Mouse (Mus musculus): Measurements from ENCODE around the gene Ism2. TPM values are rescaled to one million over a fixed set of nuclear protein-coding genes. Genes with fewer than 3 reads are reported as not detected.
"Not testable (repeated sequence)": the region's sequence is repeated elsewhere in the genome, so short reads cannot be mapped to it uniquely, and the experiment has no call there.

The Ism2 gene
- polyA plus RNA-seq, 1 experiment from 2014 or later: 0.44 TPM

DNA sequence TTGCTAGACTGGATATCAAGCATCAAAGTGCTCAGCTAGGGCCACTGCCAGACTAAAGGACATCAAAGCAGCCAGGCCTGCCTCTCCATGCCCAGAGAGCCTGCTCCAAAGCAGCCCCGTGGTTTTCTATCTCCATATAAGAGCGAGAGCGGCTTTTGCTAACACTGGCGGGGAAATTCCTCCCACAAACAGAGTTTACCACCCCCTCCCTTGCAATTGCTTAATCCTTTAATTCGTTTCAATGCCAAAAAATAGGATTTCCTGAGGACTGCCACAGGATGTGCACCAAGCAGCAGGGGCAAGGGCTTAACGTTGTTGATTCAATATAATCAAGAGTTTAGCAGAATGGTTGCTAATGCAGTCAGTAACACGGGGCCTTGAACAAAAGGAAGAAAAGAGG, 28.1 kb upstream of the Ism2 start:
- H3K36me3 ChIP-seq: no peaks in the 10 kb centered on the region
- no peak overlapping the region for H3K4me3 ChIP-seq
- H3K4me2 ChIP-seq: no peak overlapping the region
- H3K9ac ChIP-seq: no peak overlapping the region
- 40% methylated on average over 7 of the region's 7 CpGs for WGBS
- no peak overlapping the region for H3K27ac ChIP-seq
- H3K9me3 ChIP-seq (replicated peaks): no peaks in the 10 kb centered on the region
- ATAC-seq (replicated peaks; ENCODE audit: insufficient number of reproducible peaks, insufficient read depth, low FRiP score, low read depth): no peak
- H3K4me1 ChIP-seq (replicated peaks): 0 out of 2 replicates have a peak, but pooled peaks cover 3% of the 10 kb centered on the region
- H3K27me3 ChIP-seq: no peaks in the 10 kb centered on the region

GRCm38 (mm10) chr12:87325452-87325851, 25.9 kb upstream of the Ism2 start:
- Histone ChIP-seq H3K27ac (no peak overlapping the region), H3K27me3 (no peaks in the 10 kb centered on the region), H3K9me3 (replicated peaks) (no peaks in the 10 kb centered on the region), H3K9ac (no peak overlapping the region), H3K4me2 (no peak overlapping the region), H3K36me3 (peaks cover 4% of the 10 kb centered on the region; the same call in 1 of the 2 replicates), H3K4me1 (replicated peaks) (0 out of 2 replicates have a peak, but pooled peaks cover 3% of the 10 kb centered on the region), H3K4me3 (no peak overlapping the region)
- WGBS: 91% methylated on average over 3 of the region's 3 CpGs
- ATAC-seq (replicated peaks; ENCODE audit: insufficient number of reproducible peaks, insufficient read depth, low FRiP score, low read depth): no peak

DNA sequence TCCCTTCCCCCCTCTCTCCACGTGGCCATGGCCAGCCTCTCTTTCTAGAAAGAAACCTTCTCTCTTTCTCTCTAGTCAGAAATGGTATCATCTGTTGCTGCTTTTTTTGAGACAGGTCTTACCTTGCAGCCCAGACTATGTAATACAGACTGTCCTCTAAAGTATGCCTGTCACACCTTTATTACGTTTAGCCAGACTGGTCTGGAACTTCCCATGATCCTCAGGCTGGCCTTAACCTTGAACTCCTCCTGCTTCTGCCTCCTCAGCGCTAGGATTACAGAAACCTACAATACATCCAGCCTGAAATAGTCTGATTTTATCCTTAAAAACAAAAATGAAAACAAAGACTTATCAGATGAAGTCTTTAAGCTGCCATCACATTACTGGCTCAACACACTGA, 19.7 kb upstream of the Ism2 start:
- H3K4me3 ChIP-seq: no peak overlapping the region
- no peak overlapping the region for H3K4me2 ChIP-seq
- no peaks in the 10 kb centered on the region for H3K27me3 ChIP-seq
- no peaks in the 10 kb centered on the region for H3K4me1 ChIP-seq (replicated peaks)
- H3K27ac ChIP-seq: no peak overlapping the region
- no peak for ATAC-seq (replicated peaks; ENCODE audit: insufficient number of reproducible peaks, insufficient read depth, low FRiP score, low read depth)
- peaks cover 4% of the 10 kb centered on the region; the same call in 1 of the 2 replicates for H3K36me3 ChIP-seq
- H3K9me3 ChIP-seq (replicated peaks): no peaks in the 10 kb centered on the region
- H3K9ac ChIP-seq: no peak overlapping the region
- WGBS: 89% methylated on average over 3 of the region's 3 CpGs

DNA sequence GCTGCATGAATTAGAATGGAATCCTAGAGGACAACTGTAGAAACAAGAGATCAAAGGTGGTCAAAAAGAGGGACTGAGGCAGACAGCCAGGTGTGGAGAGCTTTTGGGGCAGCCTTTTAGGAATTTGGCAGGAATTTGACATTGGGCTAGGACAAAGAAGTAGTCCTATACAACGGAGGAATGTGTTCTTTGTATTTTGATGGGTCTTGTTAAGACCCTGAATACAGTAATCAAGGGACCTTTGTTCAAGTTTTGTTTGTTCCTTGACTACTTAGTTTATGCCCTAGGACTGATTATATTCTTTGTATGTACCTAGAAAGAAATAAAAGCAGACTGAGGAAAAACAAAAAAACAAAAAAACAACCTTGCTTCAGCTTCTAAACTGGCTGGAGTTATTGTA, 18.4 kb upstream of the Ism2 start:
- Histone ChIP-seq H3K9ac (no peak overlapping the region), H3K9me3 (replicated peaks) (no peaks in the 10 kb centered on the region), H3K27ac (no peak overlapping the region), H3K36me3 (peaks cover 6% of the 10 kb centered on the region; the same call in 1 of the 2 replicates), H3K4me1 (replicated peaks) (no peaks in the 10 kb centered on the region), H3K4me3 (no peak overlapping the region), H3K4me2 (no peak overlapping the region), H3K27me3 (no peaks in the 10 kb centered on the region)
- ATAC-seq (replicated peaks; ENCODE audit: insufficient number of reproducible peaks, insufficient read depth, low FRiP score, low read depth): no peak
- WGBS: 81% methylated on average over 1 of the region's 1 CpGs

GRCm38 (mm10) chr12:87313098-87313497, 13.6 kb upstream of the Ism2 start:
- H3K36me3 ChIP-seq: peaks cover 22% of the 10 kb centered on the region
- H3K4me2 ChIP-seq: no peak overlapping the region
- no peaks in the 10 kb centered on the region for H3K9me3 ChIP-seq (replicated peaks)
- no peak overlapping the region for H3K9ac ChIP-seq
- 84% methylated on average over 2 of the region's 2 CpGs for WGBS
- no peak overlapping the region for H3K27ac ChIP-seq
- ATAC-seq (replicated peaks; ENCODE audit: insufficient number of reproducible peaks, insufficient read depth, low FRiP score, low read depth): no peak
- H3K4me1 ChIP-seq (replicated peaks): no peaks in the 10 kb centered on the region
- H3K27me3 ChIP-seq: no peaks in the 10 kb centered on the region
- H3K4me3 ChIP-seq: no peak overlapping the region

DNA sequence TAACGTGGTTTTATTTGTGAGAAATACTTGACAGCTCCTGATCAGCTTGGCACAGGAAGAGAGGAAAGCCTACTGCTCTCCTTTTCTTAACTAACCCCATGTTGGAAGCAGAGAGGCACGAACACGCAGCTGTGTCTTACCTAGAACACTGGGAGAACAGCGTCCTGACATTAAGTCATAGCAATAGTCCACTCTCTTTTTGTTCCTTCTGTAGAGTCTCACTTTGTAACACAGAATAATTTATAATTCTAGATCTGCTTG, 7.0 kb upstream of the Ism2 start:
- H3K27ac ChIP-seq; H3K9me3 ChIP-seq (replicated peaks); H3K9ac ChIP-seq; ATAC-seq (replicated peaks; ENCODE audit: insufficient number of reproducible peaks, insufficient read depth, low FRiP score, low read depth); H3K4me3 ChIP-seq; H3K4me2 ChIP-seq; H3K27me3 ChIP-seq: not testable (repeated sequence)
- Histone ChIP-seq H3K4me1 (replicated peaks) (peaks cover 12% of the 10 kb centered on the region), H3K36me3 (peaks cover 14% of the 10 kb centered on the region)
- WGBS: 67% methylated on average over 4 of the region's 4 CpGs

DNA sequence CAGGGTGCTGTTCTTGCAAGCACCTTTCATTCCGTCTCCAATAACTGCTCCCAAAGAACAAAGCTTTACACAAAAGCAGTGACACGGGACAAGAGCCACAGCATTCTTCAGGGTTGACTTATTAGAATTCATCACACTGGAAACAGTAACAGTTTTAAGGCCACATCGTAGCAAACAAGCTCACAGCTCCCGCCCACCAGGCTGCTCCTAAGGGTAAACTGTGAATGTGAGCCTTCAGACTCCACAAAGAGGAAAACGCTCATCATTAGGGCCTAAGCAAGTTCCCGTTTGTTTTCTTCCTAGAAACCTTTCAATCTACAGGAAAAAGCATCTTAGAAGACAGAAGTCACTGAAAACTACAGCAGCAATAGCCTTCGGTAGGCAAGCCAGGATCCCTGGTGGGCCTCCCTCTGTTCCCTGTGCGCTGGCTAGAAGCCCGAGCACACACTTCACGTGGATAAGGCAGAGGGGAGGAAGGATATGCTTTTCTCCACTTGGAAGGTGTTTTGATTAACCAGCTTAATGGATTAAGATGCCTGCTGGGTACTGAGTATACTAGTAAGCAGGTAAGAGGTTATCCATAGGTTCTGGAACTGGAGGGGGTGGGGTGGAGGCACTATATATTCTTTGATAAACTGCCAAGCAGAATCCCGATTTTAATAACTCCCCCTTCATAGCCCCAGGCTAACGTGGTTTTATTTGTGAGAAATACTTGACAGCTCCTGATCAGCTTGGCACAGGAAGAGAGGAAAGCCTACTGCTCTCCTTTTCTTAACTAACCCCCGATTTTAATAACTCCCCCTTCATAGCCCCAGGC, 6.5 kb upstream of the Ism2 start:
- no peak for ATAC-seq (replicated peaks; ENCODE audit: insufficient number of reproducible peaks, insufficient read depth, low FRiP score, low read depth)
- Histone ChIP-seq H3K27ac (no peak overlapping the region), H3K36me3 (peaks cover 14% of the 10 kb centered on the region), H3K9ac (no peak overlapping the region), H3K4me2 (peak overlapping the region; percentile 13; the same call in 1 of the 2 replicates), H3K4me3 (no peak overlapping the region), H3K27me3 (no peaks in the 10 kb centered on the region), H3K9me3 (replicated peaks) (no peaks in the 10 kb centered on the region), H3K4me1 (replicated peaks) (peaks cover 12% of the 10 kb centered on the region)
- WGBS: 32% methylated on average over 13 of the region's 13 CpGs

- no peak for ATAC-seq (replicated peaks; ENCODE audit: insufficient number of reproducible peaks, insufficient read depth, low FRiP score, low read depth)
- WGBS: 53% methylated on average over 4 of the region's 4 CpGs
- no peak overlapping the region for H3K4me3 ChIP-seq
- no peaks in the 10 kb centered on the region for H3K27me3 ChIP-seq
- H3K27ac ChIP-seq: no peak overlapping the region
- peaks cover 23% of the 10 kb centered on the region for H3K4me1 ChIP-seq (replicated peaks)
- no peak overlapping the region for H3K9ac ChIP-seq
- no peaks in the 10 kb centered on the region for H3K36me3 ChIP-seq
- H3K9me3 ChIP-seq (replicated peaks): no peaks in the 10 kb centered on the region
- H3K4me2 ChIP-seq: no peak overlapping the region
Measured at GRCm38 (mm10) chr12:87301189-87301588, 1.7 kb upstream of the Ism2 start.

DNA sequence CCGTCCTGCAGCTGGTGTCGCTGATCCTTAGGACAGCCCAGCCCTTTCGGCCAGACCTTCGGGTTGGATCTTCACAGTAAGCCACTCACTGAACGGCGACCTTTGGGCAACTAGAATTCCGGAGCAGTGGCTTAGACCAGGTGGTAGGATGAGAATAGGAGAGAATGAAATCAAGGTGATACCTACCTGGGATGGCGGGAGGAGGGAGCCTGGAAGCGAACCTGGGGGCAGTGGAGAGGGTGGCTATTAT, 861 bp upstream of the Ism2 start:
- 3% methylated on average over 9 of the region's 9 CpGs for WGBS
- ATAC-seq (replicated peaks; ENCODE audit: insufficient number of reproducible peaks, insufficient read depth, low FRiP score, low read depth): no peak
- no peak overlapping the region for H3K27ac ChIP-seq
- H3K9me3 ChIP-seq (replicated peaks): no peaks in the 10 kb centered on the region
- H3K4me1 ChIP-seq (replicated peaks): peaks cover 16% of the 10 kb centered on the region
- H3K9ac ChIP-seq: peak overlapping the region; percentile 77
- peak overlapping the region; percentile 86 for H3K4me3 ChIP-seq
- H3K36me3 ChIP-seq: no peaks in the 10 kb centered on the region
- no peaks in the 10 kb centered on the region for H3K27me3 ChIP-seq
- H3K4me2 ChIP-seq: peak overlapping the region; percentile 100

GRCm38 (mm10) chr12:87299037-87299656, 358 bp downstream of the Ism2 start:
- 9% methylated on average over 29 of the region's 29 CpGs for WGBS
- no peak overlapping the region for H3K27ac ChIP-seq
- no peak for ATAC-seq (replicated peaks; ENCODE audit: insufficient number of reproducible peaks, insufficient read depth, low FRiP score, low read depth)
- peak overlapping the region; percentile 77 for H3K9ac ChIP-seq
- peak overlapping the region; percentile 86 for H3K4me3 ChIP-seq
- no peaks in the 10 kb centered on the region for H3K27me3 ChIP-seq
- no peaks in the 10 kb centered on the region for H3K9me3 ChIP-seq (replicated peaks)
- no peaks in the 10 kb centered on the region for H3K36me3 ChIP-seq
- peaks cover 16% of the 10 kb centered on the region for H3K4me1 ChIP-seq (replicated peaks)
- peak overlapping the region; percentile 100 for H3K4me2 ChIP-seq

DNA sequence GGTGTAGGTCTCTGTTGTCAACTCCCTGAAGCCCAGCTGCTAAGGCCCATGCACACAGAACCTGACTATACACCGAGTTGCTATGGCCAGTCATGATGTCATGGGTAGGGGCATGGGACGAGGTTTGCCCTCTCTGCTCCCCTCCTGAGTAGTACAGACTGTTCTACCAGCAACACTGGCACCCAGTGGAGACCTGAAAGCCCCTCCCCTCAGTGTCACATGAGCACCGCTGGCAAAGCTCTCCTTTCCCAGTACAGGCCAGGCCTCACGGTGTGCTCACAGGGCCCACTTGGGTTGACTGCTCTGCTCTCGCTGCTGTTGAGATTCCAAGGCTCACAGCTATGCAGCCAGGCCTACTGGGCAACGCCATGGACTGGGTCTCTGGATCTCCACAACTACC, 5.6 kb downstream of the Ism2 start:
- 67% methylated on average over 6 of the region's 6 CpGs for WGBS
- Histone ChIP-seq H3K9me3 (replicated peaks) (no peaks in the 10 kb centered on the region), H3K4me1 (replicated peaks) (peaks cover under 1% of the 10 kb centered on the region; the same call in 1 of the 2 replicates), H3K36me3 (no peaks in the 10 kb centered on the region), H3K27me3 (no peaks in the 10 kb centered on the region), H3K4me3 (no peak overlapping the region), H3K4me2 (no peak overlapping the region), H3K9ac (no peak overlapping the region), H3K27ac (no peak overlapping the region)
- peak; percentile 35; the same call in 1 of the 2 replicates for ATAC-seq (replicated peaks; ENCODE audit: insufficient number of reproducible peaks, insufficient read depth, low FRiP score, low read depth)

DNA sequence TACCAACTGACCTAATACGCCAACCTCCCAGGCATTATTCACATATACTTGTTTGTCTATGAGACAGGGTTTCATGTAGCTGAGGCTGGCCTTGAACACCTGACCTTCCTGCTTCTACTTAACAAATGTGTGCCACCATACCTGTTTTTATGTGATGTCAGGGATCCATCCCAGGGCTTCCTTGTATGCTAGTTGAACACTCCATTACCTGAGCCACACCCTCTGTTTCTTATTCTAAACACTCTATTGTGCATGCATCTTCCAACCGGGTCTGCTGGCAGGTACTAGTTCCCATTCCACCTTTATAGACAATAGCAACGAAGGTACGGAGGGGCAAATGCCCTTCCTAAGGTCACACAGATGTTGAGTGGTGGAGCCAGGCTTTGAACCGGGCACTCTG, 10.4 kb downstream of the Ism2 start:
- Histone ChIP-seq H3K4me2 (no peak overlapping the region), H3K36me3 (no peaks in the 10 kb centered on the region), H3K9ac (no peak overlapping the region), H3K27ac (no peak overlapping the region), H3K9me3 (replicated peaks) (no peaks in the 10 kb centered on the region), H3K27me3 (no peaks in the 10 kb centered on the region), H3K4me3 (no peak overlapping the region), H3K4me1 (replicated peaks) (no peaks in the 10 kb centered on the region)
- WGBS: 82% methylated on average over 5 of the region's 5 CpGs
- ATAC-seq (replicated peaks; ENCODE audit: insufficient number of reproducible peaks, insufficient read depth, low FRiP score, low read depth): no peak

All from heart, embryonic 15.5 days (tissue).